Mouse (Mus musculus): ENCODE results near the gene Serpina12. TPM values are rescaled to one million over a fixed set of nuclear protein-coding genes. Genes with fewer than 3 reads are reported as not detected.

Gene Serpina12
- polyA plus RNA-seq, 1 experiment from 2014 or later, result not detected

- H3K9ac ChIP-seq (ENCODE audit: low read length), result no peak overlapping the region
- H3K27me3 ChIP-seq (ENCODE audit: control insufficient read depth, insufficient read depth, low read length), result no peaks in the 10 kb centered on the region
- DNase-seq (ENCODE audit: low spot score, missing footprints) (no peak), ATAC-seq (ENCODE audit: low FRiP score) (no peak)
- H3K27ac ChIP-seq (ENCODE audit: low read depth, low read length), result no peak overlapping the region
- no peaks in the 10 kb centered on the region for H3K9me3 ChIP-seq (ENCODE audit: control insufficient read depth, low read length)
- no peak overlapping the region for H3K4me3 ChIP-seq (ENCODE audit: low read depth, low read length)
- no peak overlapping the region for H3K4me2 ChIP-seq
- H3K4me1 ChIP-seq (ENCODE audit: control insufficient read depth, insufficient read depth, low read length), result no peaks in the 10 kb centered on the region
- 78% methylated on average over 2 of the region's 2 CpGs for WGBS
- no peaks in the 10 kb centered on the region for H3K36me3 ChIP-seq (ENCODE audit: control insufficient read depth, insufficient read depth, low read length)
These were observed 47.7 kb downstream of the Serpina12 start for GRCm38 (mm10) chr12:103996513-103996912.

- Histone ChIP-seq H3K9me3 (ENCODE audit: control insufficient read depth, low read length) (no peaks in the 10 kb centered on the region), H3K4me2 (no peak overlapping the region), H3K27me3 (ENCODE audit: control insufficient read depth, insufficient read depth, low read length) (no peaks in the 10 kb centered on the region), H3K4me1 (ENCODE audit: control insufficient read depth, insufficient read depth, low read length) (no peaks in the 10 kb centered on the region), H3K4me3 (ENCODE audit: low read depth, low read length) (no peak overlapping the region), H3K9ac (ENCODE audit: low read length) (no peak overlapping the region), H3K36me3 (ENCODE audit: control insufficient read depth, insufficient read depth, low read length) (no peaks in the 10 kb centered on the region), H3K27ac (ENCODE audit: low read depth, low read length) (no peak overlapping the region)
- WGBS, result 45% methylated on average over 5 of the region's 5 CpGs
- ATAC-seq (ENCODE audit: low FRiP score), result peak; percentile 55; the same call in 1 of the 2 replicates
- DNase-seq (ENCODE audit: low spot score, missing footprints), result peak; percentile 97
These were observed 48.8 kb downstream of the Serpina12 start for GRCm38 (mm10) chr12:103995292-103996072.

GRCm38 (mm10) chr12:103992945-103993344 lies 51.3 kb downstream of the Serpina12 start:
- no peaks in the 10 kb centered on the region for H3K27me3 ChIP-seq (ENCODE audit: control insufficient read depth, insufficient read depth, low read length)

GRCm38 (mm10) chr12:103989857-103990256 lies 54.4 kb downstream of the Serpina12 start, which contains the start of gene Serpina11:
Serpina11 (minus strand) TSS chr12:103989957.
- no peak within 1 kb of the TSS for H3K4me2 ChIP-seq
- no peaks in the 10 kb centered on the region for H3K27me3 ChIP-seq (ENCODE audit: control insufficient read depth, insufficient read depth, low read length)
- no peaks in the 10 kb centered on the region for H3K9me3 ChIP-seq (ENCODE audit: control insufficient read depth, low read length)
- no peak within 1 kb of the TSS for H3K4me3 ChIP-seq (ENCODE audit: low read depth, low read length)
- WGBS, result 90% methylated on average over 6 of the region's 6 CpGs
- H3K4me1 ChIP-seq (ENCODE audit: control insufficient read depth, insufficient read depth, low read length), result no peaks in the 10 kb centered on the region
- ATAC-seq (ENCODE audit: low FRiP score), result no peak
- no peak within 1 kb of the TSS for H3K27ac ChIP-seq (ENCODE audit: low read depth, low read length)
- H3K9ac ChIP-seq (ENCODE audit: low read length), result no peak within 1 kb of the TSS
- DNase-seq (ENCODE audit: low spot score, missing footprints), result no peak
- no peaks in the 10 kb centered on the region for H3K36me3 ChIP-seq (ENCODE audit: control insufficient read depth, insufficient read depth, low read length)

More at GRCm38 (mm10) chr12:103992945-103993344, 51.3 kb downstream of the Serpina12 start:
- H3K4me1 ChIP-seq (ENCODE audit: control insufficient read depth, insufficient read depth, low read length), result no peaks in the 10 kb centered on the region
- DNase-seq (ENCODE audit: low spot score, missing footprints), result no peak
- WGBS, result 85% methylated on average over 7 of the region's 7 CpGs
- no peak overlapping the region for H3K4me3 ChIP-seq (ENCODE audit: low read depth, low read length)
- no peaks in the 10 kb centered on the region for H3K9me3 ChIP-seq (ENCODE audit: control insufficient read depth, low read length)
- H3K4me2 ChIP-seq, result no peak overlapping the region
- H3K27ac ChIP-seq (ENCODE audit: low read depth, low read length), result no peak overlapping the region
- no peaks in the 10 kb centered on the region for H3K36me3 ChIP-seq (ENCODE audit: control insufficient read depth, insufficient read depth, low read length)
- no peak for ATAC-seq (ENCODE audit: low FRiP score)
- H3K9ac ChIP-seq (ENCODE audit: low read length), result no peak overlapping the region

- WGBS, result 68% methylated on average over 2 of the region's 2 CpGs
- no peak overlapping the region for H3K4me3 ChIP-seq (ENCODE audit: low read depth, low read length)
These were observed 54.8 kb downstream of the Serpina12 start for GRCm38 (mm10) chr12:103989514-103989767.

GRCm38 (mm10) chr12:103988754-103989513 lies 55.3 kb downstream of the Serpina12 start:
- Histone ChIP-seq H3K27me3 (ENCODE audit: control insufficient read depth, insufficient read depth, low read length) (no peaks in the 10 kb centered on the region), H3K27ac (ENCODE audit: low read depth, low read length) (no peak overlapping the region), H3K9ac (ENCODE audit: low read length) (no peak overlapping the region), H3K9me3 (ENCODE audit: control insufficient read depth, low read length) (no peaks in the 10 kb centered on the region), H3K4me3 (ENCODE audit: low read depth, low read length) (no peak overlapping the region), H3K36me3 (ENCODE audit: control insufficient read depth, insufficient read depth, low read length) (no peaks in the 10 kb centered on the region), H3K4me2 (no peak overlapping the region), H3K4me1 (ENCODE audit: control insufficient read depth, insufficient read depth, low read length) (no peaks in the 10 kb centered on the region)
- WGBS, result 68% methylated on average over 14 of the region's 14 CpGs
- no peak for ATAC-seq (ENCODE audit: low FRiP score)
- no peak for DNase-seq (ENCODE audit: low spot score, missing footprints)

More at GRCm38 (mm10) chr12:103989514-103989767, 54.8 kb downstream of the Serpina12 start:
- Histone ChIP-seq H3K4me2 (no peak overlapping the region), H3K9ac (ENCODE audit: low read length) (no peak overlapping the region), H3K27me3 (ENCODE audit: control insufficient read depth, insufficient read depth, low read length) (no peaks in the 10 kb centered on the region), H3K4me1 (ENCODE audit: control insufficient read depth, insufficient read depth, low read length) (no peaks in the 10 kb centered on the region), H3K27ac (ENCODE audit: low read depth, low read length) (no peak overlapping the region), H3K36me3 (ENCODE audit: control insufficient read depth, insufficient read depth, low read length) (no peaks in the 10 kb centered on the region), H3K9me3 (ENCODE audit: control insufficient read depth, low read length) (no peaks in the 10 kb centered on the region)
- ATAC-seq (ENCODE audit: low FRiP score), result no peak
- no peak for DNase-seq (ENCODE audit: low spot score, missing footprints)

GRCm38 (mm10) chr12:103985868-103986267 lies 58.4 kb downstream of the Serpina12 start:
- no peak for ATAC-seq (ENCODE audit: low FRiP score)

GRCm38 (mm10) chr12:103984935-103985334 lies 59.3 kb downstream of the Serpina12 start:
- H3K4me3 ChIP-seq (ENCODE audit: low read depth, low read length), result no peak overlapping the region
- H3K36me3 ChIP-seq (ENCODE audit: control insufficient read depth, insufficient read depth, low read length), result no peaks in the 10 kb centered on the region
- H3K9me3 ChIP-seq (ENCODE audit: control insufficient read depth, low read length), result no peaks in the 10 kb centered on the region
- no peak overlapping the region for H3K4me2 ChIP-seq
- no peaks in the 10 kb centered on the region for H3K27me3 ChIP-seq (ENCODE audit: control insufficient read depth, insufficient read depth, low read length)
- DNase-seq (ENCODE audit: low spot score, missing footprints) (no peak), ATAC-seq (ENCODE audit: low FRiP score) (no peak)
- no peak overlapping the region for H3K27ac ChIP-seq (ENCODE audit: low read depth, low read length)
- 70% methylated on average over 4 of the region's 4 CpGs for WGBS
- no peaks in the 10 kb centered on the region for H3K4me1 ChIP-seq (ENCODE audit: control insufficient read depth, insufficient read depth, low read length)
- no peak overlapping the region for H3K9ac ChIP-seq (ENCODE audit: low read length)

More at GRCm38 (mm10) chr12:103985868-103986267, 58.4 kb downstream of the Serpina12 start:
- H3K36me3 ChIP-seq (ENCODE audit: control insufficient read depth, insufficient read depth, low read length), result no peaks in the 10 kb centered on the region
- DNase-seq (ENCODE audit: low spot score, missing footprints), result no peak
- WGBS, result 72% methylated on average over 5 of the region's 5 CpGs
- no peak overlapping the region for H3K9ac ChIP-seq (ENCODE audit: low read length)
- H3K4me1 ChIP-seq (ENCODE audit: control insufficient read depth, insufficient read depth, low read length), result no peaks in the 10 kb centered on the region
- H3K4me3 ChIP-seq (ENCODE audit: low read depth, low read length), result no peak overlapping the region
- H3K27me3 ChIP-seq (ENCODE audit: control insufficient read depth, insufficient read depth, low read length), result no peaks in the 10 kb centered on the region
- H3K4me2 ChIP-seq, result no peak overlapping the region
- H3K27ac ChIP-seq (ENCODE audit: low read depth, low read length), result no peak overlapping the region
- no peaks in the 10 kb centered on the region for H3K9me3 ChIP-seq (ENCODE audit: control insufficient read depth, low read length)

GRCm38 (mm10) chr12:103981646-103982360 lies 62.4 kb downstream of the Serpina12 start:
- Histone ChIP-seq H3K4me1 (ENCODE audit: control insufficient read depth, insufficient read depth, low read length) (no peaks in the 10 kb centered on the region), H3K27me3 (ENCODE audit: control insufficient read depth, insufficient read depth, low read length) (no peaks in the 10 kb centered on the region), H3K4me3 (ENCODE audit: low read depth, low read length) (no peak overlapping the region), H3K9me3 (ENCODE audit: control insufficient read depth, low read length) (no peaks in the 10 kb centered on the region), H3K4me2 (no peak overlapping the region), H3K36me3 (ENCODE audit: control insufficient read depth, insufficient read depth, low read length) (no peaks in the 10 kb centered on the region), H3K27ac (ENCODE audit: low read depth, low read length) (no peak overlapping the region), H3K9ac (ENCODE audit: low read length) (no peak overlapping the region)
- WGBS, result 83% methylated on average over 7 of the region's 7 CpGs
- no peak for DNase-seq (ENCODE audit: low spot score, missing footprints)
- ATAC-seq (ENCODE audit: low FRiP score), result no peak
